Mouse (Mus musculus): Measurements from ENCODE around the gene Il2rg.

Gene Il2rg

GRCm38 (mm10) chrX:101260441-101261325, 7.4 kb downstream of the Il2rg start:
- in situ Hi-C loops (cut with MboI, MseI) = no loop called here

DNA sequence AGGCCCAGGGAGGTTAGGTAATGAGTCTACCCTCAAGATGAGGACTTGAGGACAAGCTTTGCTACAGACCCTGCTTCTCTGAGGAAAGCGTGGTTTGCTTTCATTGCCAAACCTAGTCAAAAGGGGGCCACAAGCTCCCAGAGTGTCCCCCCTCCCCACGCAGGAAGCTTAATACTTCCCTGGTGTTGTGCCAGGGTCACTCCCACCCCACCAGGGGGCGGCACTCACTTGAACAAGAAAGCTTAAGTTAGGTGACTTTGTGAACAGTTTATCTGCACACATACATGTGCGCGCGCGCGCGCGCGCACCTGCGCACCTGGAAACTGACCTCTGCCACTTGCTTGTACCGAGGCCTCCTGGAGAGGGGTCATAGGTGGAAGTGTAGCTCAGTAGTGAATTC, 11.5 kb downstream of the Il2rg start:
- in situ Hi-C loops (cut with MboI, MseI) = loop anchor here in 1 of 2 experiments (5.0 kb wide), 1 partner anchor 76 kb away; no protein-coding TSS in a partner anchor

DNA sequence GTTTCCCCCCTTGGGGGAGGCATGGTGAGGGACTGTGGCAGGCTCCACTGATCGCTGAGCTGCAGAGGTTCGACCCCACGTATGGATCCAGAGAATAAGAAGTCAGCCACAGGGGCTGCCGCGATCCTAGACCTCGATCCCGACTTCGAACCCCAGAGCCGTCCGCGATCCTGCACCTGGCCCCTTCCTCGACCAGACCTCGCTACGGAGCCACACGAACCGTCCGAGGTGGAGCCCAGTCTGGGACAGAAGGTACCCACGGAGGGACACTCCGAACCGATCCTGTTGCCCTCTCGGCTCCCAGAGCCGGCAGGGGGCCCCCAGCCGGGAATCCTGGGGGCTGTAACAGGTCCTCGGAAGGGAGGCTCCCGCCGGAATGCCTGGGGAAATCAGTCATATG, 13.3 kb downstream of the Il2rg start:
- in situ Hi-C loops (cut with MboI, MseI) = loop anchor here in 1 of 2 experiments (5.0 kb wide), 1 partner anchor 78 kb away; no protein-coding TSS in a partner anchor

DNA sequence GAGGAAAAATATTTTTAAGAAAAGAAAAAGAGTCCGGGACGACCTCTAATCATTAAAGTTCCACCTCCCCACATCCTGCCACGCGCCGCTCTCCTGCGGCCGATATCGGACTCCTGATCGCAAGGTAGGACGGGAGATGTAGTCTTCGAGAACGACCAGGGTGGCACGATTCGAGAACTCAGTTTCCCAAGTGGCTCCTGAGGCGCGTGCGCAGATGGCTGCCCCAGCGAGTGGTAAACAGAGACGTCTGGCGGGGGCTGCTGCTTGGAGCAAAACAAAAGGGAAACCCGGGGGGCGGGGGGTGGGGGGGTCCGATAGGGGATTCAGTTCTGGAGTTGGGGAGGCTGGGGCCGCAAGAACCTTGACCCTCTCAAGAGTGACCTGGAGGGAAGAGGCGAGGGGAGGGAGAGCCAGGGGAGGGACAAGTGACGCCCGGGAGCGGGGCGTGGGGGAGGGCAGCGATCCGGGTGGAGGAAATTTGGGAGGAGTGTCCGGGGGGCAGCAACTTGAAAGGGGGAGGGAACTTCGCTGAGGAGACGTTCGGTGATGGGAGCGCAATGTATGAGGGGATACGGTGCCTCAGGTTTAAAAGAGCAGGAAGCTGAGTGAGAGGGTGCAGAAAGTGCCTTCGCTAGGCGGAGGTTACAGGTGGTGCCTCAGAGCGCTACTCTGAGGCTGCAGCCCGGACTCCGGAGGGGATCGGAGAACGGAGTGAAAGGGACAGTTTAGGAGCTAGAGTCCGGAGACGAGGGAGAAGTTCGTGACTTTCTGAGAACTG, 13.9 kb downstream of the Il2rg start, which contains the start of gene Foxo4:
Foxo4 (plus strand) TSS at position 577 of the 778 bp plus-strand sequence.
- in situ Hi-C loops (cut with MboI, MseI) = no loop called here

- in situ Hi-C loops (cut with MboI, MseI) = no loop called here
Observed at GRCm38 (mm10) chrX:101245011-101245410, 23.0 kb downstream of the Il2rg start.

GRCm38 (mm10) chrX:101222796-101223162, 45.3 kb downstream of the Il2rg start:
- in situ Hi-C loops (cut with MboI, MseI) = no loop called here

- in situ Hi-C loops (cut with MboI, MseI) = no loop called here
Observed at GRCm38 (mm10) chrX:101221834-101222795, 45.9 kb downstream of the Il2rg start, which contains the start of gene Snx12. Gene Snx12, minus strand, starts transcription at chrX:101222563.
